Mouse (Mus musculus) heart, adult 9 months (tissue): ENCODE data around the gene Spint2.

Source experiments
- DNase-seq, 2 experiments: peaks; one replicate each; pipeline ENCODE4 v3.0.0; 2022; ENCODE audit warnings: low spot score in 2 of 2

Spint2 gene

GRCm38 (mm10) chr7:29281201-29282073, at the start of gene Spint2:
TSS of gene Spint2 (minus strand) at chr7:29281912.
- DNase-seq, result no peak

GRCm38 (mm10) chr7:29328984-29329383, 47.3 kb upstream of the Spint2 start:
- DNase-seq, result no peak

- no peak for DNase-seq
Measured at GRCm38 (mm10) chr7:29327087-29327486, 45.4 kb upstream of the Spint2 start.

- no peak for DNase-seq
Measured at GRCm38 (mm10) chr7:29319337-29320307, 37.9 kb upstream of the Spint2 start.

- peak in 1 of 2 experiments; percentile 45 for DNase-seq
Measured at GRCm38 (mm10) chr7:29318115-29318911, 36.6 kb upstream of the Spint2 start.

- DNase-seq, result no peak
Measured at GRCm38 (mm10) chr7:29317558-29317957, 35.8 kb upstream of the Spint2 start.

GRCm38 (mm10) chr7:29316976-29317375, 35.3 kb upstream of the Spint2 start:
- no peak for DNase-seq

GRCm38 (mm10) chr7:29316137-29316734, 34.5 kb upstream of the Spint2 start:
- DNase-seq, result no peak

- no peak for DNase-seq
Measured at GRCm38 (mm10) chr7:29314844-29315628, 33.3 kb upstream of the Spint2 start.

- no peak for DNase-seq
Measured at GRCm38 (mm10) chr7:29313572-29314261, 32.0 kb upstream of the Spint2 start.

- no peak for DNase-seq
Measured at GRCm38 (mm10) chr7:29313051-29313450, 31.3 kb upstream of the Spint2 start.

- no peak for DNase-seq
Measured at GRCm38 (mm10) chr7:29309749-29310148, 28.0 kb upstream of the Spint2 start.

- no peak for DNase-seq
Measured at GRCm38 (mm10) chr7:29309221-29309721, 27.6 kb upstream of the Spint2 start.

GRCm38 (mm10) chr7:29307350-29308104, 25.8 kb upstream of the Spint2 start:
- peak; percentile 85 to 87 for DNase-seq

- no peak for DNase-seq
Measured at GRCm38 (mm10) chr7:29306619-29307018, 24.9 kb upstream of the Spint2 start.

GRCm38 (mm10) chr7:29306108-29306507, 24.4 kb upstream of the Spint2 start:
- no peak for DNase-seq

- DNase-seq, result no peak
Measured at GRCm38 (mm10) chr7:29305263-29305988, 23.7 kb upstream of the Spint2 start.
